Mouse (Mus musculus) ES-CJ7 (cell line): ENCODE results near the gene Spata1.

Experiments used
- DNase-seq: peaks from one replicate; pipeline ENCODE4 v3.0.0; 2011; ENCODE audit warnings: low read depth, low spot score

Spata1 gene

GRCm38 (mm10) chr3:146419992-146420537 lies 79.5 kb downstream of the Spata1 start:
- no peak for DNase-seq

GRCm38 (mm10) chr3:146419534-146419933 lies 80.0 kb downstream of the Spata1 start:
- no peak for DNase-seq

- DNase-seq: no peak
Measured at GRCm38 (mm10) chr3:146418901-146419300, 80.7 kb downstream of the Spata1 start.

GRCm38 (mm10) chr3:146417873-146418272 lies 81.7 kb downstream of the Spata1 start:
- DNase-seq: no peak

GRCm38 (mm10) chr3:146414555-146414954 lies 85.0 kb downstream of the Spata1 start:
- DNase-seq: no peak

- no peak for DNase-seq
Measured at GRCm38 (mm10) chr3:146413992-146414391, 85.6 kb downstream of the Spata1 start.

GRCm38 (mm10) chr3:146413016-146413415 lies 86.5 kb downstream of the Spata1 start:
- no peak for DNase-seq

- DNase-seq: no peak
Measured at GRCm38 (mm10) chr3:146412480-146412879, 87.1 kb downstream of the Spata1 start.

GRCm38 (mm10) chr3:146412008-146412407 lies 87.5 kb downstream of the Spata1 start:
- no peak for DNase-seq

GRCm38 (mm10) chr3:146410114-146410513 lies 89.4 kb downstream of the Spata1 start:
- peak; percentile 43 for DNase-seq
